Mouse (Mus musculus): Measurements from ENCODE around the gene Selenop.
"Not testable (repeated sequence)": the region's sequence is repeated elsewhere in the genome, so short reads cannot be mapped to it uniquely, and the experiment has no call there.

Selenop gene

DNA sequence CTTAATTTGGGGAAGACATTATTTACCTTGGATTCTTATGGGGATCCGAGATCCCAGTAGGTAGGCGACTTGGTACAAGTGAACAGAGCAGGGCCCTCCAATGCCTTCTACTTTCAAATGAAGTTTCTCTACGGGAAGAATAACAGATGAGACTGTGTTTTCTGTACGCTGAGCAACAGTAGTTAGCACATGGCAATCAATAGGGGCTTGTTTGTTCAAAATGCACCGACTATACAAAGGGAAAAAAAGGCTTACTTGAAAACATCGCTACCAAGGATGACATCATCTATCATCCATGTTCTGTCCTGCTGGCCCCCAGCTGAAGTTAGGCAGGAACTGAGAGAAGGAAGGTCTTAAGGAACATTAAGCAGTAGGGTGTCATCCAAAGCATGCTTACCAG is at the start of gene Selenop:
Gene Selenop (plus strand): TSS at position 301 of the 400 bp plus-strand sequence.
- DNase-seq (ENCODE audit: low spot score) = no peak

GRCm38 (mm10) chr15:3218668-3219067 is 49.7 kb upstream of the Selenop start:
- not testable (repeated sequence) for DNase-seq (ENCODE audit: low spot score)

DNA sequence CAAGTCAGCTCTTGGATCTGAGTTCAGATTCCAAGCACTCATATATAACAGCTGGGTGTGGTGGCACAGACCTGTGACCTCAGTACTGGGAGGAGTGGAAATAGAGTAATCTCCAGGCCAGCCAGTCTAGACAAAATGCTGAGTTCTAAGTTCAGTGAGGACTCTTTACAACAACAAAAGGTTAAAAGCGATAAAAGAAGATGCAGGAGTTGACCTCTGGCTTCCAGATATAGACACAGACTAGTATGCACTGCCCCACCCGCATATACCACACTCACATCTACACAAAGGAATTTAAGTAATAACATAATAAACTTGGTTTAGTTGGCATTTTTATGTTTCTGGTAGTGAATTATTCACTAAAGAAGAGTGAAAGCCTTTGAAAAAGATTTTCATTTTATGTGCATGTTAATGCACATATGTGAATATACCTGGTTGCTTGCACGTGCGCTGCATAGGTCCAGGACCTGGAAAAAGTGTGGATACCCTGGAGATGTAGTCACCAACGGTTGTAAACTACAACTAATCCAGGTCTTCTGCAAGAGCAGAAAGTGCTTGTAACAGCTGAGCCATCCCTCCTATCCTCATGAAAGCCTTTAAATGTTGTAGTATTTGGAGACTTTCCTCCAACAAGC is 45.4 kb upstream of the Selenop start:
- DNase-seq (ENCODE audit: low spot score) = no peak

- DNase-seq (ENCODE audit: low spot score) = no peak
Observed at GRCm38 (mm10) chr15:3226573-3226972, 41.8 kb upstream of the Selenop start.

GRCm38 (mm10) chr15:3228185-3228584 is 40.2 kb upstream of the Selenop start:
- no peak for DNase-seq (ENCODE audit: low spot score)

DNA sequence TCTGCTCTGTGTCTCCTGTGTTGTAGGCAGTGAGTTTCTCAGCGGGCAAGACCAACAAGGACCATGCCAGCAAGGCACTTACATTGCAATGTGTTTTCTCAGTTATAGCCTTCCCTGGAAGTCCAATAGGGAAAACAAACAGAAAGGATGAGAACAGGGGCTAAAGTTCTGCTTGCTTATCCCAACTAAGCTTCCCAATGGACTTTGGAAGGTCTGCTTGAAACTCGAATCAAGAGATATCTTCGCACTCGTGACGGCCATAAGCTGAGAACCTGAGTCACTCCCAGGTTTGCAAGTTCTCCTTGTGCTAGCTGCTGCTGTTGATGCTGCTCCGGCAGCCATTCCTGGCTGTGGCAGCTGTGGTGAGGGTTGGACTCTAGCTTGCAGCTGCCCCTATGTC is 39.4 kb upstream of the Selenop start:
- no peak for DNase-seq (ENCODE audit: low spot score)

DNA sequence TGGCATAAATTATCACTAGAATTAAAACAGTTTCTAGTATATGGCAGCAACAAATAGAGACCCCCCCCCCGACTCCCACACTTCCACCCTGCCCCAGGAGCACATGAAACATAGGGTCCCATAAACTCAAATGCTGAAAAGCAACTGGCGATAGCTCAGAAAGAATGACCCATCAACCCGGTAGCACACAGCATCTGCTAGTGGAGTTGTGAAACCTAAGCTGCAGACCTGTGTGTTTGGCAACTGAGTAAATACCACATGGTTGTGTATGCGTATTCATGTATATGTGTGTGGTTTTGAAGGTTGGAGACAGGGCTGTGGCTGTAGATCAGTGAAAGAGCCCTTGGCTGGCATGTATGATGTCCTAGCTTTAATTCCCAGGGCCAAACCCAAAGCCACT is 37.3 kb upstream of the Selenop start:
- DNase-seq (ENCODE audit: low spot score) = no peak

DNA sequence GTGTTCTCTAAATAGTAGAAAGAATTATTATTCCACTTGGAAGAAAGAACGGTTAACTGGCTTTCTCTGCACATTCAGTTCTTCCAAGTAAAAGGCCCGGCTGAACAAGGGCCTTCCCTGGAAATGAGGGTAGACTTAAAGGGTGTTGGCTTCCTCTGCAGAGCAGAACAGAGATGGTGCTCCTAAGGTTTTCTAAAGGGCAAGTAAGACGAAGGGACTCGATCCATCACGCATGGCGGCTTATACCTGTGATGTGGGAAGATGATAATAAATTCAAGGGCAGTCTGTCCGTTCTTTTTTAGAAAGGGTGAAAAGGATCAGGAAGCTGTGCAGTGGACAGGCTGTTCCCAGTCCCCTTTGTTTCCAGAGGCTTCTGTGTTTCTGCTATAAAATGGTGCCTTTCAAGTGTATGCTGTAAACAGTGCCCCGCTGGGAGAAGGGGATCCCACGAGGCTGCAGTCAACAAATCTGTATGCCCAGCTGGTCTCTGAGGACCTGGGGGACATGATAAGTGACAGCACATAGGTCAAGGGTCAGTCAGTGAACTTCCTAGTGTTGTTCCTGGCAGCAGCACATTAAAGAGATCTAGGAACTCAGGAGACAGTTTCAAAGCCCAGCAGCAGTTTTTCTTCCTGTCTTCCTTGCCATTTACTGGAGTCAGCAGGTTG is 36.0 kb upstream of the Selenop start:
- DNase-seq (ENCODE audit: low spot score) = no peak

DNA sequence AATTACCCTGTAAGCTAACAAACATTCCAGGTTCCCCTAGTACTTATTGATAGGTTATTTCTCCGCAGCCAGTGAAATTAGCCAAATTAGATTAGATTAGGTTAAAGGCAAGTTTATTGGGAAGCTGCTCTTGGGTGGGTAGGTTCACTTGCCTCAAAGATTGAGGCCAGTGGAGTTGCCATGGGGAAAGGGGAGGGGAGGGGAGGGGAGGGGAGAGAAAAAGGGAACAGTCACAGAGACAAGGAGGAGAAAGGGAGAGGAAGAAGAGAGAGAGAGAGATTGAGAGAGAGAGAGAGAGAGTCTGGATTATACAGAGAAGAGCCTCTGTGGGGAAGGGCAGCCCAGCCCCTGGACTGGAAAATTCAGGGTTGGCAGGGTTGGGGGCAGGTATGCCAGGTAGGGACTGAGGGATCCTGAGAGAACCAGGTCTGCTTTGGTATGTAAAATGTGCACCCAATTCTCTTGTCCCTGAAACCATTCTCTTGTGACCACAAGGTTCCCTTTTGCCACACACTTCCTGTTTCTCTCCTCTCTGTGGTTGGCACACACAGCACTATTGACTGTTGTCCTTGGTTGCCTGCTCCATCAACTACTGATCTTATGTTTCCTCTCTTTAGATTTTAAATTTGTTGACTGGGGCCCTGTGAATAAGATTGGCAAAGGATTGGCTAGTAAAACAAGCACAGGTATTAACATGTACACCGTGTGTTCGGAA is 34.4 kb upstream of the Selenop start:
- no peak for DNase-seq (ENCODE audit: low spot score)

DNA sequence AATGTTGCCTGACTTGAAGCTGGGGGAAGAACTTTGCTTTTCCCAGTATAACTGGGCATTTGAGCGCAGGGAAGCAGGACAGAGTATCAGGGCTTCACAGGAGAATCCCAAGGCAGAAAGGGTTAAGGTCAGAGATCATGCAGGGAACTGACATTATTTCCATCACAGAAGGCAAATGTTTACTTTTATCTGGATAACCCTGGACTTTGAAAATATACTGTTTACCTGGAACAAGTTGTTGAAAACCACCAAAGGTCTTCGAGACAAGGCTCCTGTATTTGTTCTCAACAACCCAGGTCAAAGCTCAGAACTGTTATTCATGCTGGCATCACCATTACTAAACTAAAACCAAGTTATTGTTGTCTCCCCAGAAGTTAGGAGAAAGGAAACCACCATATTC is 32.0 kb upstream of the Selenop start:
- DNase-seq (ENCODE audit: low spot score) = no peak

DNA sequence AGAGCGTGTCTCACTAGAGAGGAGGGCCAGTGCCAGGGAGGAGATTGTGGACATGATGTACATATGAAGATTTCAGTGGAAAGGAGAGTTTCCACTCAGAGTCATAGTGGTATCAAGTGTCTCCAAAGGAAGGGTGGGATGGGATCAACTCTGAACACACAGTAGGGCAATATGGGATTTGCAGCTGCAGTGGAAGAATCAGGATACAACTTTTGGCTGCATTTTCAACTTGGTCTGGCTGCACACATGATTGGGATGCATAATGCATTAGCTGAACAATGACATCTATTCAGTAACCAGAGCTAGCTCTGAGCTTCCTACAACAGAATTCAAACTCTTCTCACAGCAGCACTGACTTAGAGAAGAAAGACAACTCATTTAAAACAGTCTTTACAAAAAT is 30.4 kb upstream of the Selenop start:
- DNase-seq (ENCODE audit: low spot score) = no peak

GRCm38 (mm10) chr15:3245036-3245435 is 23.3 kb upstream of the Selenop start:
- not testable (repeated sequence) for DNase-seq (ENCODE audit: low spot score)

DNA sequence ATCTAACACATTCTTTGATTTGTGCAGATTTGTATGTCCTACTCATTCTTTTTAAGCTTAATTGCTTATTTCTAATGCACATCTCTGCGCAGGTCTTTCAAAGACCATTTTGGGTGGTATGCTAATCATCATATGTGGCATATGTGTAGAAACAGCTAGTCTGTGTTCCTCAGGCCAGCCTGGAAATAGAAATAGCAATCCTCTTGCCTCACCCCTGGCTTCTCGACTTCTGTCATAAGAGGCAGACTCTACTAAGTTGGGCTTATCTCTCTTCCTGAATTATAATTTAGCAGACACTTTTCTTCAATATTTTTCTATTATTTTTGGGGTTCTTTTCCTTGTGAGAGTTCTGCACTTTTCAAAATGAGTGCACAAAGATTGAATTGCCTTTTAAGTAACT is 17.7 kb upstream of the Selenop start:
- DNase-seq (ENCODE audit: low spot score) = no peak

- no peak for DNase-seq (ENCODE audit: low spot score)
Observed at GRCm38 (mm10) chr15:3251031-3251717, 17.2 kb upstream of the Selenop start.

DNA sequence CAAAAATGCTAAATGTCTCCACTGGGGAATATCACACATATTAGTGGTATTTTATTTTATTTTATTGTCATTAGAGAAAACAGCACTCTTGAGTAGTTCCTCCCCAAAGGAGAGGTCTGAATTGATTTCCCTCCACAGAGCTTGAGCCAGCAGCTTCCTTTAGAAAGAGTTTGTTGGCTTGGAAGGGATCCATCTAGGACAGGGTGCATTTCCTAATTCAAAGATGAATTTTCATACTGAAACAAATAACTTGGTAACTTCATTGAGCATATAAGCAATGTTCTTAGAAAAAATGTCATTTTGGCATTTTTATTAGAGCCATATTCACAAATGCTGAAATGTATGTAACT is 16.7 kb upstream of the Selenop start:
- DNase-seq (ENCODE audit: low spot score) = no peak

DNA sequence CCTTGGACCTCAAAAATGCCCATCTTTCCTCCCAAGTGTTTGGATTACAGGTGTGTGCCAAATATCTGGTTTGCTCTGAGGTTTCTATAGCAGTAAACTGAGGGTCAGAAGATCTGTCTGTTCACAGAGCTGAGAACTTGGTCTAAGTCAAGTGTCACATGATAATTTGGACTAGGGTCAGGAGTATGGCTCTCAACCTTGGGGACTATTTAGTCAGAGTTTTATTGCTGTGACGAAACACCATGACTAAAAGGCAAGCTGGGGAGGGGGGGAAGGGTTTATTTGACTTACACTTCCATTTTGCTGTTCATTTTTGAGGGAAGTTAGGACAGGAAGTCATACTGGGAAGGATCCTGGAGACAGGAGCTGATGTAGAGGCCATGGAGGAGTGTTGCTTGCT is 9.3 kb upstream of the Selenop start:
- DNase-seq (ENCODE audit: low spot score) = no peak

GRCm38 (mm10) chr15:3260309-3260708 is 8.0 kb upstream of the Selenop start:
- DNase-seq (ENCODE audit: low spot score) = no peak

GRCm38 (mm10) chr15:3262883-3263282 is 5.5 kb upstream of the Selenop start:
- DNase-seq (ENCODE audit: low spot score) = no peak

GRCm38 (mm10) chr15:3264293-3264692 is 4.1 kb upstream of the Selenop start:
- no peak for DNase-seq (ENCODE audit: low spot score)

DNA sequence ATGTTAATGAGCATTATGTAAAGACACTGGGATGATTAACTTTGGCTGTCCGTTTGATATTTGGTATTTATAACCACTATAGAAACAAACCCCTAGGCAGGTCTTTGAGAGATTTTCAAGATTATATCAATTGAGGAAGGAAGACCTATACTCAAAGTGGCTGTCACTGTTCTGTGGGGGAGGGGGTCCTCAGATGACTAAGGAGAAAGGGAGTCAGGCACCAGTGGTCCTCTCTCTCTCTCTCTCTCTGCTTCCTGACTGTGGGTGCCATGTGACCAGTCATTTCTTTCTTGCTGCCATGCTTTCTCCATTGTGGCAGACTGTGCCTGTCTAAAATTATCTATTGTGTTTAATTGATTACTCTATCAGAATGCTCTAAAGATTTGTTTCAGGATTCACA is 3.5 kb upstream of the Selenop start:
- no peak for DNase-seq (ENCODE audit: low spot score)

GRCm38 (mm10) chr15:3269496-3269895 is 1.1 kb downstream of the Selenop start:
- DNase-seq (ENCODE audit: low spot score) = no peak

DNA sequence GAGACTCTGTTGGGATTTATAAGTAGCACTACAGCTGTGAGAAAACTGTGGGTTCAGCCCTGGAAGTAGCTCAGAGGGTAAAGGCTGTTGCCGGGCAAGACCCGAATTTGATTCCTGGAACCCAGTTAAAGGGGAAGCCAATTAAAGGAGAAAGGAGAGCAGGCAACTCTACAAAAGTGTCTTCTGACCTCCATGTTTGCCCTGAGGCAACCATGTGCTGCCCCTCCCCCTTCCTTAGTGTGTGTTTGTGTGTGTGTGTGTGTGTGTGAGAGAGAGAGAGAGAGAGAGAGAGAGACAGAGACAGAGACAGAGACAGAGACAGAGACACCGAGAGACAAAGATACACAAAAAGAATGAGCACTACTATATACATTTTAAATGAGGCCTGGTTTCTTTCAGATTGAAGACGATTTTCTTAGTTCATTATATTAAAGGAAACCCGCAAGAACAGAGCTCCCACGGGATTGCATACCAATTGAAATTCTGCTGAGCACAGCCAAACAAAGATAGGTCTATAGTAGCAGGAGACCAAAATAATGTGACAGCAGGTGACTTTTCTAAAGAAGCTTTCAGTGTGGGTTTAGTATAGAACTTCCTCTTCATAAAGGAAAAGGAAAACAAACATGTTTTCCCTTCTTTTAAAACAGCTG is 1.8 kb downstream of the Selenop start:
- no peak for DNase-seq (ENCODE audit: low spot score)

Measured in ovary, postnatal 10 days (tissue).